Mouse (Mus musculus) hindbrain, embryonic 14.5 days (tissue): ENCODE measurements around the gene Mapk11. TPM values are rescaled to one million over a fixed set of nuclear protein-coding genes. Genes with fewer than 3 reads are reported as not detected.

ENCODE experiments used
- ATAC-seq: fragments of 200-750 bp; cut with Nextera tagmentation; 2 replicates; pipeline ENCODE4 v1.8.0; 2017; ENCODE audit warnings: moderate number of reproducible peaks, mild to moderate bottlenecking, moderate TSS enrichment, moderate library complexity; ENCODE audit not compliant: low FRiP score
- DNase-seq: peaks from one replicate; pipeline ENCODE4 v3.0.0-alpha.2; 2015; ENCODE audit warnings: low spot score
- H3K27ac ChIP-seq: fragments of 300-500 bp; sonication (generic); 2 replicates; pipeline ENCODE4 v1.5.1; 2014; ENCODE audit warnings: mild to moderate bottlenecking, moderate library complexity
- H3K27me3 ChIP-seq: fragments of 300-500 bp; sonication (generic); 2 replicates; pipeline ENCODE4 v1.6.1; 2014; ENCODE audit warnings: mild to moderate bottlenecking, low read length, mixed read lengths; ENCODE audit not compliant: control insufficient read depth, insufficient read depth
- H3K36me3 ChIP-seq: fragments of 300-500 bp; sonication (generic); replicated peaks from 2 replicates; pipeline ENCODE4 v1.6.1; 2014; ENCODE audit not compliant: control insufficient read depth, insufficient read depth
- H3K4me1 ChIP-seq: fragments of 300-500 bp; sonication (generic); replicated peaks from 2 replicates; pipeline ENCODE4 v1.6.1; 2014; ENCODE audit warnings: antibody characterized with exemption, low read length, mixed read lengths; ENCODE audit not compliant: control insufficient read depth, insufficient read depth
- H3K4me2 ChIP-seq: fragments of 300-500 bp; sonication (generic); replicated peaks from 2 replicates; pipeline ENCODE4 v1.6.1; 2014; ENCODE audit warnings: mild to moderate bottlenecking, moderate library complexity
- H3K4me3 ChIP-seq: fragments of 300-500 bp; sonication (generic); replicated peaks from 2 replicates; pipeline ENCODE4 v1.5.1; 2014; ENCODE audit warnings: mild to moderate bottlenecking, low read length
- H3K9ac ChIP-seq: fragments of 300-500 bp; sonication (generic); 2 replicates; pipeline ENCODE4 v1.6.1; 2014
- H3K9me3 ChIP-seq: fragments of 300-500 bp; sonication (generic); 2 replicates; pipeline ENCODE4 v1.6.1; 2016; ENCODE audit warnings: low read length; ENCODE audit not compliant: control insufficient read depth
- WGBS: fragments of 180-500 bp; shearing (Covaris S2); extraction: QIAGEN DNeasy Blood & Tissue Kit; methylation state at CpG from one replicate; pipeline ENCODE4 v1.1.7; 2014; 5-methylcytosine and 5-hydroxymethylcytosine counted together
- microRNA-seq: library from miRNA; unstranded; fragments of <30 nt; microRNA quantifications from one replicate; pipeline ENCODE4, GENCODE M21; 2016
- polyA plus RNA-seq: library from polyadenylated mRNA; unstranded; fragments of >200 nt; fragmentation: Nextera tagmentation; extraction: Ambion mirVana; gene quantifications from 2 replicates; pipeline ENCODE4 v1.2.1, GENCODE M21; 2014

Mapk11 gene
- polyA plus RNA-seq, 1 experiment from 2014 or later, result 22.4 TPM

GRCm38 (mm10) chr15:89106073-89106472 is 43.4 kb downstream of the Mapk11 start:
- DNase-seq (no peak), ATAC-seq (no peak)
- Histone ChIP-seq H3K4me2 (no peak overlapping the region), H3K9ac (no peak overlapping the region), H3K36me3 (peaks cover 99% of the 10 kb centered on the region), H3K4me3 (no peak overlapping the region), H3K27me3 (no peaks in the 10 kb centered on the region), H3K4me1 (no peaks in the 10 kb centered on the region), H3K9me3 (no peaks in the 10 kb centered on the region), H3K27ac (no peak overlapping the region)
- 89% methylated on average over 13 of the region's 13 CpGs for WGBS

- H3K27ac ChIP-seq, result no peak overlapping the region
- no peaks in the 10 kb centered on the region for H3K9me3 ChIP-seq
- 96% methylated on average over 8 of the region's 8 CpGs for WGBS
- DNase-seq (no peak), ATAC-seq (no peak)
- H3K4me2 ChIP-seq, result no peak overlapping the region
- H3K4me3 ChIP-seq, result no peak overlapping the region
- peaks cover 99% of the 10 kb centered on the region for H3K36me3 ChIP-seq
- H3K27me3 ChIP-seq, result no peaks in the 10 kb centered on the region
- no peaks in the 10 kb centered on the region for H3K4me1 ChIP-seq
- no peak overlapping the region for H3K9ac ChIP-seq
These were observed 45.0 kb downstream of the Mapk11 start for GRCm38 (mm10) chr15:89104425-89104824.

GRCm38 (mm10) chr15:89103921-89104320 is 45.5 kb downstream of the Mapk11 start:
- no peak overlapping the region for H3K4me3 ChIP-seq
- no peak for ATAC-seq
- H3K36me3 ChIP-seq, result peaks cover 99% of the 10 kb centered on the region
- no peak overlapping the region for H3K4me2 ChIP-seq
- H3K9ac ChIP-seq, result no peak overlapping the region
- H3K27me3 ChIP-seq, result no peaks in the 10 kb centered on the region
- no peak for DNase-seq
- 88% methylated on average over 10 of the region's 10 CpGs for WGBS
- H3K27ac ChIP-seq, result no peak overlapping the region
- H3K9me3 ChIP-seq, result no peaks in the 10 kb centered on the region
- no peaks in the 10 kb centered on the region for H3K4me1 ChIP-seq

GRCm38 (mm10) chr15:89102646-89103045 is 46.8 kb downstream of the Mapk11 start:
- Histone ChIP-seq H3K4me3 (no peak overlapping the region), H3K9ac (no peak overlapping the region), H3K27me3 (no peaks in the 10 kb centered on the region), H3K4me1 (no peaks in the 10 kb centered on the region), H3K4me2 (no peak overlapping the region), H3K36me3 (peaks cover 99% of the 10 kb centered on the region), H3K9me3 (no peaks in the 10 kb centered on the region), H3K27ac (no peak overlapping the region)
- DNase-seq (no peak), ATAC-seq (no peak)
- WGBS, result 46% methylated on average over 5 of the region's 5 CpGs

- Histone ChIP-seq H3K27ac (no peak overlapping the region), H3K4me2 (no peak overlapping the region), H3K4me3 (no peak overlapping the region), H3K27me3 (no peaks in the 10 kb centered on the region), H3K9me3 (no peaks in the 10 kb centered on the region), H3K36me3 (peaks cover 99% of the 10 kb centered on the region), H3K9ac (no peak overlapping the region), H3K4me1 (no peaks in the 10 kb centered on the region)
- WGBS, result 90% methylated on average over 12 of the region's 12 CpGs
- no peak for ATAC-seq
- no peak for DNase-seq
These were observed 48.6 kb downstream of the Mapk11 start for GRCm38 (mm10) chr15:89100823-89101222.

GRCm38 (mm10) chr15:89098616-89099015 is 50.8 kb downstream of the Mapk11 start:
- Histone ChIP-seq H3K9me3 (no peaks in the 10 kb centered on the region), H3K4me1 (no peaks in the 10 kb centered on the region), H3K9ac (no peak overlapping the region), H3K4me2 (no peak overlapping the region), H3K4me3 (no peak overlapping the region), H3K27ac (no peak overlapping the region), H3K36me3 (peaks cover 99% of the 10 kb centered on the region), H3K27me3 (no peaks in the 10 kb centered on the region)
- no peak for ATAC-seq
- WGBS, result 90% methylated on average over 7 of the region's 7 CpGs
- DNase-seq, result no peak

GRCm38 (mm10) chr15:89097450-89097849 is 52.0 kb downstream of the Mapk11 start:
- H3K4me3 ChIP-seq, result no peak overlapping the region
- no peak overlapping the region for H3K9ac ChIP-seq
- H3K27ac ChIP-seq, result no peak overlapping the region
- no peaks in the 10 kb centered on the region for H3K9me3 ChIP-seq
- peaks cover 99% of the 10 kb centered on the region for H3K36me3 ChIP-seq
- no peak overlapping the region for H3K4me2 ChIP-seq
- ATAC-seq (no peak), DNase-seq (no peak)
- 93% methylated on average over 5 of the region's 5 CpGs for WGBS
- H3K27me3 ChIP-seq, result no peaks in the 10 kb centered on the region
- no peaks in the 10 kb centered on the region for H3K4me1 ChIP-seq

Small RNAs within 50 kb of the gene (microRNA-seq; reads per million reads assigned to microRNA genes)
- gene Mir6958, result 5.2 reads per million, percentile 22 among the genes with 10 or more reads in this experiment
- gene Mir7118, result not detected

Other genes starting within 250 kb of the Mapk11 start
- 0.13 TPM in 1 of 2 replicates, not detected in the other for gene Ttll8, start 195.2 kb downstream of the Mapk11 start, polyA plus RNA-seq
- gene Mlc1, start 170.6 kb downstream of the Mapk11 start, polyA plus RNA-seq, result 17.7 and 20.5 TPM in 2 replicates
- gene Mov10l1, start 166.7 kb downstream of the Mapk11 start, polyA plus RNA-seq, result not detected in 2 replicates
- gene Panx2, start 89.9 kb downstream of the Mapk11 start, polyA plus RNA-seq, result 8.4 and 8.5 TPM in 2 replicates
- 34.2 and 41.0 TPM in 2 replicates for gene Trabd, start 74.5 kb downstream of the Mapk11 start, polyA plus RNA-seq
- 22.2 and 23.0 TPM in 2 replicates for gene Selenoo, start 60.5 kb downstream of the Mapk11 start, polyA plus RNA-seq
- 17.2 and 19.1 TPM in 2 replicates for gene Tubgcp6, start 26.5 kb downstream of the Mapk11 start, polyA plus RNA-seq
- gene Hdac10, start 20.9 kb downstream of the Mapk11 start, polyA plus RNA-seq, result 17.0 and 19.1 TPM in 2 replicates
- 3.3 and 4.0 TPM in 2 replicates for gene Mapk12, start 8.9 kb downstream of the Mapk11 start, polyA plus RNA-seq
- 99.2 and 101 TPM in 2 replicates for gene Plxnb2, start 31.2 kb upstream of the Mapk11 start, polyA plus RNA-seq
- 71.4 and 71.6 TPM in 2 replicates for gene Dennd6b, start 46.9 kb upstream of the Mapk11 start, polyA plus RNA-seq
- gene Ppp6r2, start 61.9 kb upstream of the Mapk11 start, polyA plus RNA-seq, result 78.2 and 84.0 TPM in 2 replicates
- gene Sbf1, start 165.7 kb upstream of the Mapk11 start, polyA plus RNA-seq, result 99.8 and 105 TPM in 2 replicates
- gene Adm2, start 173.1 kb upstream of the Mapk11 start, polyA plus RNA-seq, result not detected in 2 replicates
- gene Miox, start 184.8 kb upstream of the Mapk11 start, polyA plus RNA-seq, result not detected in 2 replicates
- 24.2 and 24.6 TPM in 2 replicates for gene Lmf2, start 206.0 kb upstream of the Mapk11 start, polyA plus RNA-seq
- gene Ncaph2, start 206.1 kb upstream of the Mapk11 start, polyA plus RNA-seq, result 94.7 and 112 TPM in 2 replicates
- 19.5 and 20.5 TPM in 2 replicates for gene Sco2, start 224.2 kb upstream of the Mapk11 start, polyA plus RNA-seq
- gene Tymp, start 227.4 kb upstream of the Mapk11 start, polyA plus RNA-seq, result 2.2 and 3.0 TPM in 2 replicates
- 1.3 and 5.5 TPM in 2 replicates for gene Odf3b, start 229.7 kb upstream of the Mapk11 start, polyA plus RNA-seq
- gene Klhdc7b, start 235.3 kb upstream of the Mapk11 start, polyA plus RNA-seq, result 0.07 TPM in 1 of 2 replicates, not detected in the other